Mouse (Mus musculus) spleen, adult 2 months (tissue): ENCODE measurements around the gene Akr1a1. TPM values are rescaled to one million over a fixed set of nuclear protein-coding genes. Genes with fewer than 3 reads are reported as not detected.
A peak's percentile ranks its signal among the peaks of the same experiment; 100 is the strongest.

Experiments
- DNase-seq, 2 experiments: peaks; one replicate each; pipeline versions ENCODE4 v3.0.0 to v3.0.0-alpha.2; 2012 to 2021; ENCODE audit warnings: low spot score in 2 of 2, low read depth in 1 of 2
- H3K27ac ChIP-seq: fragments of 200-500 bp; 2 replicates; pipeline ENCODE4 v1.5.1; 2012; ENCODE audit warnings: low read length, inconsistent platforms; ENCODE audit not compliant: insufficient read depth
- H3K27me3 ChIP-seq: fragments of 200-500 bp; 2 replicates; pipeline ENCODE4 v1.6.1; 2012; ENCODE audit warnings: mild to moderate bottlenecking, moderate library complexity, low read length, inconsistent platforms; ENCODE audit not compliant: control insufficient read depth, insufficient read depth
- H3K36me3 ChIP-seq: fragments of 200-500 bp; 2 replicates; pipeline ENCODE4 v1.6.1; 2012; ENCODE audit warnings: mild to moderate bottlenecking, low read length, inconsistent platforms; ENCODE audit not compliant: control insufficient read depth, insufficient read depth
- H3K4me1 ChIP-seq: fragments of 200-500 bp; 2 replicates; pipeline ENCODE4 v1.6.1; 2011; ENCODE audit warnings: inconsistent platforms; ENCODE audit not compliant: control insufficient read depth, insufficient read depth, insufficient read length
- H3K4me3 ChIP-seq: fragments of 200-500 bp; 2 replicates; pipeline ENCODE4 v1.5.1; 2011; ENCODE audit warnings: mild to moderate bottlenecking, inconsistent platforms; ENCODE audit not compliant: insufficient read depth, insufficient read length; ENCODE audit errors: extremely low read depth
- CTCF ChIP-seq: fragments of 200-500 bp; IDR thresholded peaks from 2 replicates; pipeline ENCODE4 v1.5.1; 2011; ENCODE audit warnings: mild to moderate bottlenecking, inconsistent platforms; ENCODE audit not compliant: insufficient read depth, insufficient read length, insufficient replicate concordance; ENCODE audit errors: extremely low read depth
- POLR2A ChIP-seq: fragments of 200-500 bp; IDR thresholded peaks from 2 replicates; pipeline ENCODE4 v1.6.1; 2011; ENCODE audit warnings: low read depth, low read length, inconsistent platforms
- WGBS: fragments of 180-500 bp; shearing (Covaris S2); methylation state at CpG from one replicate; pipeline ENCODE4 v1.1.7; 2018; 5-methylcytosine and 5-hydroxymethylcytosine counted together
- polyA plus RNA-seq: library from polyadenylated mRNA; depleted of rRNA; stranded (reverse); fragments of >200 nt; gene quantifications from 2 replicates; pipeline ENCODE4 v1.2.3, GENCODE M21; 2012

The Akr1a1 gene
- polyA plus RNA-seq, 1 experiment: 246 TPM

DNA sequence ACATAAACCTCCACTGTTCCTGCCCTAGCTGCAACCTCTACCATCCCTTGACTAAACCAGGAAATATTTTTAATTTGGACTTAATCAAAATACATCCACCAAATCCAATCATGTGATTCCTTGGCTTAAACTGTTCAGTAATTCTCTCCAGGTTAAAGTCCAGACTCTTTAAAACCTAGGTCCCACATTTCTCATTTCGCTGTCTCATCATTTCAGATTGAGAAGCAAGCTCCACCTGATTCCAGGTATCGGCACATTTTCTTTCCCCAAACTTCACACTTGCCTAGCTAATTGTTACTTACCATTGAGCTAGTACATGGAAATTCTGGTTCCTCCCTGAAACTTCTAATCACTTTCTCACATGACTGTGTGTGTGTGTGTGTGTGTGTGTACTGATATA is 2.1 kb downstream of the Akr1a1 start:
- no peak overlapping the region for H3K4me3 ChIP-seq
- 94% methylated on average over 2 of the region's 2 CpGs for WGBS
- no peaks in the 10 kb centered on the region for H3K27me3 ChIP-seq
- TF ChIP-seq POLR2A (no peak), CTCF (no peak)
- no peak for DNase-seq
- H3K4me1 ChIP-seq: peaks cover 5% of the 10 kb centered on the region; the same call in 1 of the 2 replicates
- H3K27ac ChIP-seq: no peak overlapping the region
- peaks cover 2% of the 10 kb centered on the region; the same call in 1 of the 2 replicates for H3K36me3 ChIP-seq

DNA sequence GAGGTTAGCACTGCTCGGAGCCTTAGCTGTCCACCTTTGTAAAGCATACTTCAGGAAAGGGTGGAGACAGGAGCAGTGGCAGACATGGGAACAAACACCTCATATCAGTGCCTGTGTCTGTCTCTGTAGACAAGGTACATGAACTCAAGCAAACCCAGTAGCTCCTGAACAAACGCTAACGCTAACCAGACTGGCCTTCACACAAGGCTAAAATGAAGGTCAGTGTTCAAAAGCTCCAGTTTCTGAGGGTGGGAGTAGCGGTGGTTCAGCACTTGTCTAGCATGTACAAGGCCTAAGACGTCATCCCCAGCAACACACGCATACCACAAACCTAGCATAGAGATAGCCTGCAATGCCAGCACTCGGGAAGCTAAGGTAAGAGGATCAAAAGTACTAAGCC is 5.9 kb downstream of the Akr1a1 start:
- Histone ChIP-seq H3K27ac (no peak overlapping the region), H3K27me3 (no peaks in the 10 kb centered on the region), H3K4me1 (peaks cover 5% of the 10 kb centered on the region; the same call in 1 of the 2 replicates), H3K36me3 (peaks cover 16% of the 10 kb centered on the region), H3K4me3 (no peak overlapping the region)
- no peak for TF ChIP-seq CTCF
- no peak for TF ChIP-seq POLR2A
- DNase-seq: no peak
- WGBS: 90% methylated on average over 7 of the region's 7 CpGs

DNA sequence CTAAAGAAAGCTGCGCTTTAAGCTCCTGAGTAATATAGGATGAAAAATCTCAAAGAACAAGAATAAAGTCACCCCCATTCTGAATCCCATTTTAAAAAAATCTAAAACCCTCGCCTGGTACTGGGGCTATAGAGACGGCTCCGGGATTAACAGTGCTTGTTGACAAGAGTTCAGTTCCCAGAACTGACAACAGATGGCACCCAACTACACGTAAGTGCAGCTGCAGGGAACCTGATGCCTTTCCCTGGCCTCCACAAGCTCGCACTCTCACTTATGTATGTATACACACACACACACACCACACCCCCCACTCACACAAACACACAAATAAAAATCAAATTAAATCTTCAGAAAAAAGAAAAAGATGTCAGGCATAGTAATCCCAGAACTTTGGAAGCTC is 7.2 kb downstream of the Akr1a1 start:
- H3K36me3 ChIP-seq: peaks cover 24% of the 10 kb centered on the region
- H3K27me3 ChIP-seq: no peaks in the 10 kb centered on the region
- TF ChIP-seq CTCF (peak; percentile 52; the same call in 1 of the 2 replicates), POLR2A (no peak)
- H3K4me3 ChIP-seq: no peak overlapping the region
- no peak overlapping the region for H3K27ac ChIP-seq
- 50% methylated on average over 6 of the region's 6 CpGs for WGBS
- peak in 1 of 2 experiments; percentile 22 for DNase-seq
- H3K4me1 ChIP-seq: no peaks in the 10 kb centered on the region

DNA sequence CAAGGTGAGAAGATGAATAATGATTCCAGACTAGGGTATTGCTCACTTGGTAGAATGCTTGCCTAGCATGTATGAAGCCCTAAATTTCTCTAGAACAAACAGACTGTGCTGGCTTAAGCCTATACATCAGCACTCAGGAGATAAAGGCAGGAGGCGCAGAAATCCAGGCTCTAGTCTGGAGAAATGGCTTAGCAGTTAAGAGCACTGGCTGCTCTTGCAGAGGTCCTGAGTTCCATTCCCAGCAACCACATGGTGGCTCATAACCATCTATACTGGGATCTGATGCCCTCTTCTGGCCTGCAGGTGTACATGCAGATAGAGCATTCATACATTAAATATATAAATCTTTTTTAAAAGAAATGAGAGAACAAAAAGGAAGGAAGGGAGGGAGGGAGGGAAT is 9.4 kb downstream of the Akr1a1 start:
- no peaks in the 10 kb centered on the region for H3K27me3 ChIP-seq
- DNase-seq: no peak
- no peaks in the 10 kb centered on the region for H3K4me1 ChIP-seq
- WGBS: 100% methylated on average over 1 of the region's 1 CpGs
- TF ChIP-seq POLR2A: no peak
- TF ChIP-seq CTCF: no peak
- H3K4me3 ChIP-seq: no peak overlapping the region
- peaks cover 28% of the 10 kb centered on the region for H3K36me3 ChIP-seq
- H3K27ac ChIP-seq: no peak overlapping the region

DNA sequence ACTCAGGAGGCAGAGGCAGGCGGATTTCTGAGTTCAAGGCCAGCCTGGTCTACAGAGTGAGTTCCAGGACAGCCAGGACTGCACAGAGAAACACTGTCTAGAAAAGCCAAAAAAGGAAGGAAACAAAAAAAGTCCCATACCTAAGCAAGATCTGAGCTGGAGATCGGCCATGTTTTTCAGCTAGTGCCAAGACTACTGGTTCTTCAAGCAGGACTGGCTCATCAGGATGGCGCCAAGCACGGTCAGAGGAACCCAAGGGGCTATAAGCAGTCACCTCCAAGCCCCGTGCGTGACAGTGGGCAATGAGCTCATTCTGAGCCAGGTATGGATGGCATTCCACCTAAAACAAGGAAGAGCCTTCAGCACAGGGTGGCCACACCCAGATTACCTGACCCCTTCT is 12.7 kb downstream of the Akr1a1 start:
- Histone ChIP-seq H3K36me3 (peaks cover 39% of the 10 kb centered on the region), H3K4me1 (no peaks in the 10 kb centered on the region), H3K27ac (no peak overlapping the region), H3K27me3 (no peaks in the 10 kb centered on the region), H3K4me3 (no peak overlapping the region)
- TF ChIP-seq POLR2A (no peak), CTCF (no peak)
- no peak for DNase-seq
- whole genome bisulfite sequencing: 93% methylated on average over 6 of the region's 6 CpGs

DNA sequence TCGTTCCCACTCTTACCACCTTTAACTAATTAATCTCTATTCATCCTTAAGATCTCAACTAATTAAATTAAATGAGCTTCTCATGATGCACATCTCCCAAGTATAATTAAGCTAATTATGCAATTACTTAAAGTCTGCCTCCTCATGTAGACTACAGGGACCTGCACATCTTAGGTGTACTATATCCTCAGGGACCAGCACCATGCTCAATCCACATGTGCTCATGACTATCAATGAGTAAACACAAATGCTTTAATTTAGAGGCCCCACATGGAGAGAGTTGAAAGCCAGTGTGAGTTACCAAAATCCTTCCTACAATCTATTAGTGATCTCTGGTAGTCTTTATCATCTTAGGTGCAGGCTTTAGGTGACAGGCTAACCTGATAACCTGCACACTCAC is 16.3 kb downstream of the Akr1a1 start:
- peaks cover 22% of the 10 kb centered on the region for H3K36me3 ChIP-seq
- no peaks in the 10 kb centered on the region for H3K4me1 ChIP-seq
- no peak for TF ChIP-seq CTCF
- no peak for TF ChIP-seq POLR2A
- no peak for DNase-seq
- no peak overlapping the region for H3K4me3 ChIP-seq
- H3K27me3 ChIP-seq: no peaks in the 10 kb centered on the region
- 93% methylated on average over 1 of the region's 1 CpGs for WGBS
- H3K27ac ChIP-seq: no peak overlapping the region

DNA sequence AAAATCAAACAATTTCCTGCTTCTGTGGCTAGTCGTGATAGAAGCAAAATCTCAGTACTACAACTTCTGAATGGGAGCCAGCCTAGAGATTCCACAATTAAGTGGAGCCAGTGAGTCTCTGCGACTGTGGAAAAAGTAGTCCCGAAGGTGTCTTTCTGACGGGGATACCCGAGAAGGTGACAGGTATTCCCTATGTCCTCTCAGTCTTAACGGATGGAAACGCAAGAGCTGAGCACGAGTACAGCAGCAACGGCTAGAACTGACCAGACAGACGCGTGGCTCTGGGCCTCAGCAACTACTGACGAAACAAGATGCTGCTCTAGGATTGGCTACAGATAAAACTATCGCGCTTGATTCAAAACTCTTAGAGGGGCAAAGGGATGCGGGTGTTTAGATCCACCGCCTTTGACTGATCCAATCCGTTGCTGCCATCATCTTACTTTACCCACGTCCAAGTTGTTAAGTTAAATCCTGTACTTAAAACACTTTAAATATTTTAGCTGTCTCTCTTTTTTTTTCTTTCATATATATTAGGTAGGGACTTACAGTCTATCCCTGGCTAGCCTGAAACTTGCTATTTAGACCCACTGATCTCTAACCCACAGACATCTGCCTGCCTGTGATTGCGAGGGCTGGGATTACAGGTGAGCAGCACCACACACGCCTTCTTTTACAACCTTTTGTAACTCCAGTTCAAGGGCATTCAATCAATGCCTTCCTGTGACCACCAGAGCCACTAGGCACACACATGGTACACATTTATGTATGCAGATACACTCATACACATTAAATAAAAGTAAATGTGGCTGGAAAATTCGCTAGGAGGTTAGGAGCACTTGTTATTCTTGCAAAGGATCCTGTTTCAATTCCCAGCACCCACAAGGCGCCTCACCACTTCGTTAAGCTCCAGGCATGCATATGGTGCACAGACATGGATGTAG is 23.5 kb downstream of the Akr1a1 start, which contains the start of gene Nasp:
Nasp (minus strand) TSS at position 220 of the 941 bp plus-strand sequence.
- Histone ChIP-seq H3K4me3 (peak within 1 kb of the TSS; percentile 99), H3K36me3 (no peaks in the 10 kb centered on the region), H3K27me3 (no peaks in the 10 kb centered on the region), H3K4me1 (peaks cover 4% of the 10 kb centered on the region; the same call in 1 of the 2 replicates), H3K27ac (peak within 1 kb of the TSS; percentile 91)
- TF ChIP-seq CTCF: no peak
- TF ChIP-seq POLR2A: no peak
- 8% methylated on average over 23 of the region's 23 CpGs for WGBS
- DNase-seq: peak; percentile 70 to 84
